Mouse (Mus musculus): Measurements from ENCODE around the gene Abhd14a.

The Abhd14a gene

GRCm38 (mm10) chr9:106452351-106452750 lies 4.9 kb upstream of the Abhd14a start:
- DNase-seq (ENCODE audit: low read depth), result no peak

- no peak for DNase-seq (ENCODE audit: low read depth)
Observed at GRCm38 (mm10) chr9:106451899-106452298, 4.4 kb upstream of the Abhd14a start.

GRCm38 (mm10) chr9:106451298-106451697 lies 3.8 kb upstream of the Abhd14a start:
- no peak for DNase-seq (ENCODE audit: low read depth)

- no peak for DNase-seq (ENCODE audit: low read depth)
Observed at GRCm38 (mm10) chr9:106450661-106451060, 3.2 kb upstream of the Abhd14a start.

GRCm38 (mm10) chr9:106449947-106450346 lies 2.5 kb upstream of the Abhd14a start:
- DNase-seq (ENCODE audit: low read depth), result no peak

- peak; percentile 87 for DNase-seq (ENCODE audit: low read depth)
Observed at GRCm38 (mm10) chr9:106448498-106449031, 1.1 kb upstream of the Abhd14a start.

- DNase-seq (ENCODE audit: low read depth), result no peak
Observed at GRCm38 (mm10) chr9:106447951-106448350, 473 bp upstream of the Abhd14a start.

GRCm38 (mm10) chr9:106444836-106445235 lies 2.6 kb downstream of the Abhd14a start:
- no peak for DNase-seq (ENCODE audit: low read depth)

- no peak for DNase-seq (ENCODE audit: low read depth)
Observed at GRCm38 (mm10) chr9:106442680-106443079, 4.8 kb downstream of the Abhd14a start.

GRCm38 (mm10) chr9:106436566-106436965 lies 10.9 kb downstream of the Abhd14a start:
- no peak for DNase-seq (ENCODE audit: low read depth)

GRCm38 (mm10) chr9:106433389-106433788 lies 14.1 kb downstream of the Abhd14a start:
- DNase-seq (ENCODE audit: low read depth), result no peak

- DNase-seq (ENCODE audit: low read depth), result no peak
Observed at GRCm38 (mm10) chr9:106430015-106430264, 17.5 kb downstream of the Abhd14a start.

- peak; percentile 97 for DNase-seq (ENCODE audit: low read depth)
Observed at GRCm38 (mm10) chr9:106429221-106430014, 18.1 kb downstream of the Abhd14a start, which contains the start of gene Rpl29. Gene Rpl29 (plus strand): TSS chr9:106429454.

GRCm38 (mm10) chr9:106428719-106429220 lies 18.7 kb downstream of the Abhd14a start:
- peak; percentile 52 for DNase-seq (ENCODE audit: low read depth)

- peak; percentile 87 for DNase-seq (ENCODE audit: low read depth)
Observed at GRCm38 (mm10) chr9:106421865-106422160, 25.7 kb downstream of the Abhd14a start.

- no peak for DNase-seq (ENCODE audit: low read depth)
Observed at GRCm38 (mm10) chr9:106421033-106421864, 26.2 kb downstream of the Abhd14a start.

- DNase-seq (ENCODE audit: low read depth), result no peak
Observed at GRCm38 (mm10) chr9:106420608-106421007, 26.9 kb downstream of the Abhd14a start.

- no peak for DNase-seq (ENCODE audit: low read depth)
Observed at GRCm38 (mm10) chr9:106417841-106418625, 29.4 kb downstream of the Abhd14a start.

- no peak for DNase-seq (ENCODE audit: low read depth)
Observed at GRCm38 (mm10) chr9:106416826-106417225, 30.7 kb downstream of the Abhd14a start.

- DNase-seq (ENCODE audit: low read depth), result no peak
Observed at GRCm38 (mm10) chr9:106413606-106414005, 33.9 kb downstream of the Abhd14a start.

GRCm38 (mm10) chr9:106412210-106412609 lies 35.3 kb downstream of the Abhd14a start:
- DNase-seq (ENCODE audit: low read depth), result no peak

GRCm38 (mm10) chr9:106411729-106412128 lies 35.7 kb downstream of the Abhd14a start:
- no peak for DNase-seq (ENCODE audit: low read depth)
